Mouse (Mus musculus) small intestine, adult 2 months (tissue): ENCODE data around the gene Gabbr1. TPM values are rescaled to one million over a fixed set of nuclear protein-coding genes. Genes with fewer than 3 reads are reported as not detected.

Experiments
- H3K27ac ChIP-seq: fragments of 200-500 bp; 2 replicates; pipeline ENCODE4 v1.5.1; 2012; ENCODE audit warnings: low read depth, low read length, control low read depth, inconsistent platforms; ENCODE audit not compliant: insufficient read depth
- H3K27me3 ChIP-seq: fragments of 200-500 bp; 2 replicates; pipeline ENCODE4 v1.6.1; 2012; ENCODE audit warnings: mild to moderate bottlenecking, moderate library complexity, low read length, inconsistent platforms; ENCODE audit not compliant: control insufficient read depth, insufficient read depth
- H3K36me3 ChIP-seq: fragments of 200-500 bp; 2 replicates; pipeline ENCODE4 v1.6.1; 2012; ENCODE audit warnings: mild to moderate bottlenecking, low read length, control low read depth, inconsistent platforms; ENCODE audit not compliant: control insufficient read depth, insufficient read depth
- H3K4me1 ChIP-seq: fragments of 200-500 bp; 2 replicates; pipeline ENCODE4 v1.6.1; 2012; ENCODE audit warnings: low read length, inconsistent platforms, mixed read lengths; ENCODE audit not compliant: control insufficient read depth, insufficient read depth, insufficient read length
- H3K4me3 ChIP-seq: fragments of 200-500 bp; 2 replicates; pipeline ENCODE4 v1.5.1; 2012; ENCODE audit warnings: low read depth, mild to moderate bottlenecking, control low read depth, inconsistent platforms, low read length, moderate library complexity
- CTCF ChIP-seq: fragments of 200-500 bp; IDR thresholded peaks from 2 replicates; pipeline ENCODE4 v1.5.1; 2012; ENCODE audit warnings: low read depth, mild to moderate bottlenecking, control low read depth, inconsistent platforms, low read length, moderate library complexity, mixed read lengths; ENCODE audit not compliant: insufficient replicate concordance, insufficient read length; ENCODE audit errors: extremely low read depth
- POLR2A ChIP-seq: fragments of 200-500 bp; IDR thresholded peaks from 2 replicates; pipeline ENCODE4 v1.6.1; 2012; ENCODE audit warnings: low read depth, mild to moderate bottlenecking, control low read depth, inconsistent platforms, low read length, moderate library complexity
- WGBS: fragments of 180-500 bp; shearing (Covaris S2); methylation state at CpG from one replicate; pipeline ENCODE4 v1.1.7; 2018; 5-methylcytosine and 5-hydroxymethylcytosine counted together
- polyA plus RNA-seq: library from polyadenylated mRNA; depleted of rRNA; stranded (reverse); fragments of >200 nt; gene quantifications from 2 replicates; pipeline ENCODE4 v1.2.3, GENCODE M21; 2012

Gene Gabbr1
- polyA plus RNA-seq, 1 experiment = 14.5 TPM

GRCm38 (mm10) chr17:37046312-37047112, 746 bp downstream of the Gabbr1 start:
- under 1% methylated on average over 53 of the region's 58 CpGs for WGBS
- no peak overlapping the region for H3K27ac ChIP-seq
- peaks cover 19% of the 10 kb centered on the region for H3K27me3 ChIP-seq
- H3K36me3 ChIP-seq = no peaks in the 10 kb centered on the region
- H3K4me1 ChIP-seq = peaks cover 17% of the 10 kb centered on the region
- H3K4me3 ChIP-seq = peak overlapping the region; percentile 89
- TF ChIP-seq POLR2A (no peak), CTCF (no peak)

- Histone ChIP-seq H3K4me1 (peaks cover 17% of the 10 kb centered on the region), H3K27ac (no peak overlapping the region), H3K27me3 (peaks cover 19% of the 10 kb centered on the region), H3K36me3 (no peaks in the 10 kb centered on the region), H3K4me3 (no peak overlapping the region)
- WGBS = 51% methylated on average over 19 of the region's 19 CpGs
- TF ChIP-seq POLR2A (no peak), CTCF (no peak)
Measured at GRCm38 (mm10) chr17:37047332-37047976, 1.7 kb downstream of the Gabbr1 start.

GRCm38 (mm10) chr17:37047981-37048380, 2.2 kb downstream of the Gabbr1 start:
- Histone ChIP-seq H3K4me3 (no peak overlapping the region), H3K27me3 (peaks cover 19% of the 10 kb centered on the region), H3K27ac (no peak overlapping the region), H3K4me1 (peaks cover 17% of the 10 kb centered on the region), H3K36me3 (no peaks in the 10 kb centered on the region)
- TF ChIP-seq POLR2A = no peak
- no peak for TF ChIP-seq CTCF
- 47% methylated on average over 3 of the region's 3 CpGs for WGBS

GRCm38 (mm10) chr17:37048383-37048782, 2.6 kb downstream of the Gabbr1 start:
- WGBS = 84% methylated on average over 7 of the region's 7 CpGs
- no peak overlapping the region for H3K27ac ChIP-seq
- peaks cover 19% of the 10 kb centered on the region for H3K27me3 ChIP-seq
- H3K4me1 ChIP-seq = peaks cover 17% of the 10 kb centered on the region
- TF ChIP-seq POLR2A = no peak
- no peak for TF ChIP-seq CTCF
- H3K36me3 ChIP-seq = no peaks in the 10 kb centered on the region
- H3K4me3 ChIP-seq = no peak overlapping the region

- Histone ChIP-seq H3K36me3 (no peaks in the 10 kb centered on the region), H3K27me3 (peaks cover 19% of the 10 kb centered on the region), H3K4me3 (peak overlapping the region; percentile 47), H3K27ac (peak overlapping the region; percentile 38), H3K4me1 (peaks cover 17% of the 10 kb centered on the region)
- WGBS = 12% methylated on average over 39 of the region's 39 CpGs
- no peak; the same call in 1 of the 2 replicates for TF ChIP-seq POLR2A
- peak; percentile 60 for TF ChIP-seq CTCF
Measured at GRCm38 (mm10) chr17:37049570-37050310, 4.0 kb downstream of the Gabbr1 start.

GRCm38 (mm10) chr17:37050399-37050798, 4.6 kb downstream of the Gabbr1 start:
- TF ChIP-seq CTCF = no peak
- TF ChIP-seq POLR2A = peak; percentile 48; the same call in 1 of the 2 replicates
- Histone ChIP-seq H3K36me3 (no peaks in the 10 kb centered on the region), H3K27ac (peak overlapping the region; percentile 38)

GRCm38 (mm10) chr17:37050876-37051275, 5.1 kb downstream of the Gabbr1 start:
- WGBS = 40% methylated on average over 27 of the region's 27 CpGs
- TF ChIP-seq POLR2A (no peak), CTCF (no peak)
- H3K4me3 ChIP-seq = peak overlapping the region; percentile 47

More at GRCm38 (mm10) chr17:37050399-37050798, 4.6 kb downstream of the Gabbr1 start:
- H3K27me3 ChIP-seq = peaks cover 17% of the 10 kb centered on the region
- WGBS = 4% methylated on average over 22 of the region's 22 CpGs
- peak overlapping the region; percentile 47 for H3K4me3 ChIP-seq
- H3K4me1 ChIP-seq = peaks cover 17% of the 10 kb centered on the region

More at GRCm38 (mm10) chr17:37050876-37051275, 5.1 kb downstream of the Gabbr1 start:
- Histone ChIP-seq H3K27ac (no peak overlapping the region), H3K4me1 (peaks cover 17% of the 10 kb centered on the region), H3K36me3 (no peaks in the 10 kb centered on the region), H3K27me3 (peaks cover 13% of the 10 kb centered on the region)
